Mouse (Mus musculus) T-helper 2 cell (primary cell): ENCODE data around the gene Irx2.

Experiments used
- in situ Hi-C: fragments of 300-600 bp; cut with MboI, MseI; formaldehyde crosslinking; loops from one replicate; pipeline ENCODE4 v1.15.1; 2025; ENCODE audit warnings: high pct_unique_total_duplicates

Gene Irx2

GRCm38 (mm10) chr13:72636331-72636851 lies 7.8 kb downstream of the Irx2 start:
- in situ Hi-C loops, result no loop called here

DNA sequence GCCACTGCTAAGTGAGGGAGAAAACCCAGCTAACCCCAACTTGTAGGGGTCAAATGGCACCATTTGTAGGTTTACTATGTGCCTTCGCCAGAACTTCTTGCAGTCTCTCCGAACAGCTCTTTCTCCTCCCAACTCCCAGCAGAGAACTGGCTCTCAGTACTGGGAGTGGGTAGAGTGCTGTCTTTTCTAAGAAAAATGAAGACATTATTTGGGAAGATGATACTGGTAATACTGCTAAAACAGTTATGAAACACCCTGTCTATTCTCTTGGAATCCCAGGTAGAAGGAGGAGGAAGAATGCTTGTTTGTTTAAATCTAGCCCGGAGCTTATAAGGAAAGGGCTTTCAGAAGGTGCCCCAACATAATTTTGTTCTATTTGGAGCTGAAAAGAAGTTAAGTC lies 8.9 kb downstream of the Irx2 start:
- in situ Hi-C loops, result no loop called here

- in situ Hi-C loops, result no loop called here
Observed at GRCm38 (mm10) chr13:72638401-72639130, 9.9 kb downstream of the Irx2 start.

DNA sequence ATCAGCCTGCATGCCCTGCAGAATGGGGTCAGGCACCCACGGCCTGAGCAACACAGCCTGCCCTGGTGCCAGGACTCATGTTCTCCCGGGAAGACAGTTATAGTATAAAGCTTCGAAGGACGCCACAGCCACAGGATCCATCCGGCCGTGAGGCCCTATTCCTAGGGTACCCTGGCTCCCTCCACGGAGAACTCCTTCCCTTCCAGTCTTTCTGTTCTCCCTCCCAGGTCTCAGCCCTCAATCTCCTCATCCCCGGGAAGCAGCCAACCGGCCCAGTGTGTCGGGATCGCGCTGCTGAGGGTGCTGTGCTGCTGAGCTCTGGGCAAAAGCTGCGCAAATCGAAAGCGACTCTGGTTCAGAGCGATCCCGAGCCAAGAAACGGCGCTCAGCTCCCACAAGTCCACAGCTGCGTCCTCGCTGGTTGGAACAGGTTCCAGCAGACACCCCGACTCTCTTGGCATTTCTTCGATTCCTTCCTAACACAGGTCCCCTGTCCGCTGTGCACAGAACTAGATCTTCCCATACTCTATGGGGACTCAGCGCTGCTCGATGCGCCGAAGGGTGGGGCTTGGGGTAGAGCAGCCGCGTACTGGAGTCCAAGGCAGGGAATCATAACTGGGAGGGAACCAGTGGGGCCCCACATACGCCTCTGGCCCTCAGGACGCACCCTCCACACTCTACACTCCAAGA lies 11.0 kb downstream of the Irx2 start:
- in situ Hi-C loops, result no loop called here

DNA sequence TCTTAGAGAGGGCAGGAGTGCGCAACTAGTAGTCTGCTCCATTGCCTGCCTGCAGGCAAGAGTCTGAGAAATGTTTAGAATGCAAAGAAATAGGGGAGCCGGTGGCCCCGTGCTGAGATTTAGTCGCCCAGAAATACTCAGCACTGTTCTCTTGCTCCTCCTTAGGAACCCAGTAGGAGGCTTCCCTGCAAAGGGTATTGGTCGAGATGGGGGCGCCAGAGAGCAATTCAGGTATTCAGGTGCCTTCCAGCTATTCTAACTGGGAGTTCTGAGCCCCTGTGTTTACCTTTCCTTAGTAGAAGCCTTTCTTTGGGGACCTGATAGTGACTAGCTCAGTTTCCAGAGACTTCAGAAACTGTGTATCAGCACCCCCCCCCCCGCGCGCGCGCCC lies 11.5 kb downstream of the Irx2 start:
- in situ Hi-C loops, result no loop called here

DNA sequence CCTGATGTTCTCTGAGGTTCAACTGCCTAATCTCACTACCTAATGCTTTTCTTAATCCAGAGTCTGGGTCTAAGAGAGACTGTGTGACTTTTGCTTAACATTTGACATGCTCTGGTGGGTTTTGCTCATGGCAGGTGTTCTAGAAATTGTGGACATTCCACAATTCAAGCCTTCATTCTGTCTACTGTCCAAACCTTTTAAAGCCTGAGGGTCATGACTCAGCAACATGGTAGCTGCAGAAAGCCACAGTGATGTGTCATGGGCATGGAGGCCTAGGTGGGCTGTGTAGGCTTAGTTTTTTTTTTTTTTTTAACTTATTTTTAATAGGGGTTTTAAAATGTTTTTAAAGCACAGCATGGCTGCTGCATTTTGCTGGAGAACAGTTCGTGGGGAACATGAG lies 27.8 kb downstream of the Irx2 start:
- in situ Hi-C loops, result no loop called here

DNA sequence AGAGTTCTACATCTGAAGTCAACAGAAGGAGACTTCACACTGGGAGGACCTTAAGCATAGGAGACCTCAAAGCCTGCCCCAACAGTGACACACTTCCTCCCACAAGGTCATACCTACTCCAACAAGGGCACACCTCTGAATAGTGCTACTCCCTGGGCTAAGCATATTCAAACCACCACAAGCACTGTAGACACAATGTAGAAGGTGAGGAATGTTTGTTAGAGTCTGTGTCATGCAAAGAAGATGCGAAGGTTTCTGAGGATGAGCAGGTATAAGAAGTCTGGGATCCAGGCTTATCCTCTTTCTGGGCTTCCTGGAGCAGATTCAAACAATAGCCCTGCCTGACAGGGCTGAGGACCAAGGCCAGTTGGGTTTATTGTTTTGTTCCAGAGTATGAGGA lies 47.2 kb downstream of the Irx2 start:
- in situ Hi-C loops, result no loop called here
